Mouse (Mus musculus) midbrain, embryonic 13.5 days (tissue): ENCODE measurements around the gene Stk32b. TPM values are rescaled to one million over a fixed set of nuclear protein-coding genes. Genes with fewer than 3 reads are reported as not detected.

Experiments used
- ATAC-seq: fragments of 200-750 bp; cut with Nextera tagmentation; 2 replicates; pipeline ENCODE4 v1.8.0; 2017; ENCODE audit warnings: mild to moderate bottlenecking, moderate TSS enrichment, moderate library complexity
- H3K27ac ChIP-seq: fragments of 300-500 bp; sonication (generic); 2 replicates; pipeline ENCODE4 v1.5.1; 2015; ENCODE audit warnings: inconsistent platforms, mild to moderate bottlenecking, moderate library complexity
- H3K27me3 ChIP-seq: fragments of 300-500 bp; sonication (generic); 2 replicates; pipeline ENCODE4 v1.6.1; 2015; ENCODE audit warnings: mild to moderate bottlenecking, inconsistent platforms
- H3K36me3 ChIP-seq: fragments of 300-500 bp; sonication (generic); 2 replicates; pipeline ENCODE4 v1.6.1; 2015; ENCODE audit warnings: mild to moderate bottlenecking, inconsistent platforms
- H3K4me1 ChIP-seq: fragments of 300-500 bp; sonication (generic); replicated peaks from 2 replicates; pipeline ENCODE4 v1.6.1; 2015; ENCODE audit warnings: inconsistent platforms
- H3K4me2 ChIP-seq: fragments of 300-500 bp; sonication (generic); replicated peaks from 2 replicates; pipeline ENCODE4 v1.6.1; 2015; ENCODE audit warnings: moderate library complexity, mild to moderate bottlenecking, inconsistent platforms
- H3K4me3 ChIP-seq: fragments of 300-500 bp; sonication (generic); replicated peaks from 2 replicates; pipeline ENCODE4 v1.5.1; 2015; ENCODE audit warnings: mild to moderate bottlenecking, inconsistent platforms
- H3K9ac ChIP-seq: fragments of 300-500 bp; sonication (generic); replicated peaks from 2 replicates; pipeline ENCODE4 v1.6.1; 2015; ENCODE audit warnings: mild to moderate bottlenecking, inconsistent platforms
- H3K9me3 ChIP-seq: fragments of 300-500 bp; sonication (generic); 2 replicates; pipeline ENCODE4 v1.6.1; 2016; ENCODE audit warnings: mild to moderate bottlenecking, inconsistent platforms
- WGBS: fragments of 180-500 bp; shearing (Covaris S2); methylation state at CpG from one replicate; pipeline ENCODE4 v1.1.7; 2015; 5-methylcytosine and 5-hydroxymethylcytosine counted together
- polyA plus RNA-seq: library from polyadenylated mRNA; unstranded; fragments of >200 nt; fragmentation: Nextera tagmentation; extraction: Ambion mirVana; gene quantifications from 2 replicates; pipeline ENCODE4 v1.2.1, GENCODE M21; 2015

Stk32b gene
- polyA plus RNA-seq, 1 experiment from 2014 or later = 17.3 TPM

- H3K9me3 ChIP-seq = no peaks in the 10 kb centered on the region
- no peak overlapping the region for H3K9ac ChIP-seq
- ATAC-seq = no peak
- H3K4me3 ChIP-seq = no peak overlapping the region
- H3K27ac ChIP-seq = no peak overlapping the region
- no peaks in the 10 kb centered on the region for H3K36me3 ChIP-seq
- no peak overlapping the region for H3K4me2 ChIP-seq
- H3K4me1 ChIP-seq = peaks cover 6% of the 10 kb centered on the region; the same call in 1 of the 2 replicates
- H3K27me3 ChIP-seq = peaks cover 21% of the 10 kb centered on the region
- 35% methylated on average over 6 of the region's 6 CpGs for WGBS
Observed at GRCm38 (mm10) chr5:37720670-37721069, 3.7 kb upstream of the Stk32b start.

- under 1% methylated on average over 14 of the region's 14 CpGs for WGBS
- H3K9me3 ChIP-seq = no peaks in the 10 kb centered on the region
- no peaks in the 10 kb centered on the region for H3K36me3 ChIP-seq
- H3K27ac ChIP-seq = peak overlapping the region; percentile 72
- H3K4me3 ChIP-seq = peak overlapping the region; percentile 55
- ATAC-seq = peak; percentile 78
- peak overlapping the region; percentile 71 for H3K9ac ChIP-seq
- H3K27me3 ChIP-seq = peaks cover 28% of the 10 kb centered on the region
- peak overlapping the region; percentile 67 for H3K4me2 ChIP-seq
- peaks cover 15% of the 10 kb centered on the region; the same call in 1 of the 2 replicates for H3K4me1 ChIP-seq
Observed at GRCm38 (mm10) chr5:37717384-37717963, 503 bp upstream of the Stk32b start.

GRCm38 (mm10) chr5:37709257-37709904, 7.6 kb downstream of the Stk32b start:
- H3K4me3 ChIP-seq = no peak overlapping the region
- no peak for ATAC-seq
- 89% methylated on average over 5 of the region's 5 CpGs for WGBS
- H3K9me3 ChIP-seq = peaks cover 7% of the 10 kb centered on the region; the same call in 1 of the 2 replicates
- H3K27ac ChIP-seq = no peak overlapping the region
- H3K36me3 ChIP-seq = no peaks in the 10 kb centered on the region
- H3K9ac ChIP-seq = no peak overlapping the region
- H3K4me2 ChIP-seq = no peak overlapping the region
- H3K4me1 ChIP-seq = 0 out of 2 replicates have a peak, but pooled peaks cover 5% of the 10 kb centered on the region
- H3K27me3 ChIP-seq = no peaks in the 10 kb centered on the region; the same call in 1 of the 2 replicates

GRCm38 (mm10) chr5:37708124-37708523, 8.8 kb downstream of the Stk32b start:
- no peak for ATAC-seq
- no peaks in the 10 kb centered on the region for H3K36me3 ChIP-seq
- H3K9ac ChIP-seq = no peak overlapping the region
- H3K27me3 ChIP-seq = no peaks in the 10 kb centered on the region
- WGBS = 65% methylated on average over 3 of the region's 3 CpGs
- peaks cover 7% of the 10 kb centered on the region; the same call in 1 of the 2 replicates for H3K9me3 ChIP-seq
- no peak overlapping the region for H3K4me3 ChIP-seq
- no peak overlapping the region for H3K27ac ChIP-seq
- no peak overlapping the region for H3K4me2 ChIP-seq
- no peaks in the 10 kb centered on the region for H3K4me1 ChIP-seq

- H3K4me3 ChIP-seq = no peak overlapping the region
- H3K27me3 ChIP-seq = no peaks in the 10 kb centered on the region
- peaks cover 7% of the 10 kb centered on the region; the same call in 1 of the 2 replicates for H3K9me3 ChIP-seq
- no peak overlapping the region for H3K4me2 ChIP-seq
- no peak overlapping the region for H3K27ac ChIP-seq
- no peaks in the 10 kb centered on the region for H3K4me1 ChIP-seq
- H3K36me3 ChIP-seq = no peaks in the 10 kb centered on the region
- peak; percentile 50; the same call in 1 of the 2 replicates for ATAC-seq
- no peak overlapping the region for H3K9ac ChIP-seq
- WGBS = 68% methylated on average over 2 of the region's 2 CpGs
Observed at GRCm38 (mm10) chr5:37704962-37705361, 12.0 kb downstream of the Stk32b start.

GRCm38 (mm10) chr5:37699757-37700156, 17.2 kb downstream of the Stk32b start:
- H3K4me2 ChIP-seq = no peak overlapping the region
- H3K27me3 ChIP-seq = no peaks in the 10 kb centered on the region
- WGBS = 75% methylated on average over 12 of the region's 12 CpGs
- H3K36me3 ChIP-seq = no peaks in the 10 kb centered on the region
- no peaks in the 10 kb centered on the region for H3K9me3 ChIP-seq
- no peak overlapping the region for H3K27ac ChIP-seq
- H3K4me3 ChIP-seq = no peak overlapping the region
- ATAC-seq = no peak
- peaks cover 14% of the 10 kb centered on the region for H3K4me1 ChIP-seq
- H3K9ac ChIP-seq = no peak overlapping the region

GRCm38 (mm10) chr5:37697286-37697685, 19.7 kb downstream of the Stk32b start:
- 93% methylated on average over 7 of the region's 7 CpGs for WGBS
- peaks cover 14% of the 10 kb centered on the region for H3K4me1 ChIP-seq

GRCm38 (mm10) chr5:37695773-37696172, 21.2 kb downstream of the Stk32b start:
- Histone ChIP-seq H3K9me3 (no peaks in the 10 kb centered on the region), H3K9ac (no peak overlapping the region), H3K27ac (no peak overlapping the region), H3K36me3 (no peaks in the 10 kb centered on the region), H3K27me3 (no peaks in the 10 kb centered on the region), H3K4me1 (peaks cover 14% of the 10 kb centered on the region), H3K4me3 (no peak overlapping the region), H3K4me2 (no peak overlapping the region)
- 14% methylated on average over 4 of the region's 4 CpGs for WGBS
- ATAC-seq = 0 out of 2 replicates have a peak, but pooled peaks have one; percentile 60

More at GRCm38 (mm10) chr5:37697286-37697685, 19.7 kb downstream of the Stk32b start:
- no peaks in the 10 kb centered on the region for H3K27me3 ChIP-seq
- no peak overlapping the region for H3K27ac ChIP-seq
- no peak for ATAC-seq
- no peaks in the 10 kb centered on the region for H3K36me3 ChIP-seq
- no peak overlapping the region for H3K4me3 ChIP-seq
- no peaks in the 10 kb centered on the region for H3K9me3 ChIP-seq
- H3K9ac ChIP-seq = no peak overlapping the region
- no peak overlapping the region for H3K4me2 ChIP-seq

GRCm38 (mm10) chr5:37692759-37693158, 24.2 kb downstream of the Stk32b start:
- ATAC-seq = no peak
- Histone ChIP-seq H3K4me2 (no peak overlapping the region), H3K9me3 (no peaks in the 10 kb centered on the region), H3K36me3 (no peaks in the 10 kb centered on the region), H3K27me3 (no peaks in the 10 kb centered on the region), H3K9ac (no peak overlapping the region), H3K4me3 (no peak overlapping the region), H3K27ac (no peak overlapping the region), H3K4me1 (peaks cover 14% of the 10 kb centered on the region)
- WGBS = 89% methylated on average over 3 of the region's 3 CpGs

- Histone ChIP-seq H3K9me3 (no peaks in the 10 kb centered on the region), H3K4me3 (no peak overlapping the region), H3K9ac (no peak overlapping the region), H3K4me1 (no peaks in the 10 kb centered on the region), H3K4me2 (no peak overlapping the region), H3K36me3 (no peaks in the 10 kb centered on the region), H3K27me3 (no peaks in the 10 kb centered on the region), H3K27ac (no peak overlapping the region)
- WGBS = 91% methylated on average over 7 of the region's 7 CpGs
- ATAC-seq = no peak
Observed at GRCm38 (mm10) chr5:37670781-37671180, 46.2 kb downstream of the Stk32b start.

- ATAC-seq = no peak
- no peak overlapping the region for H3K27ac ChIP-seq
- 77% methylated on average over 3 of the region's 3 CpGs for WGBS
Observed at GRCm38 (mm10) chr5:37664962-37665361, 52.0 kb downstream of the Stk32b start.

GRCm38 (mm10) chr5:37659177-37659576, 57.8 kb downstream of the Stk32b start:
- no peaks in the 10 kb centered on the region for H3K36me3 ChIP-seq
- no peak overlapping the region for H3K9ac ChIP-seq
- H3K4me3 ChIP-seq = no peak overlapping the region
- no peak overlapping the region for H3K4me2 ChIP-seq
- no peaks in the 10 kb centered on the region for H3K9me3 ChIP-seq
- no peaks in the 10 kb centered on the region for H3K27me3 ChIP-seq
- ATAC-seq = no peak
- H3K27ac ChIP-seq = no peak overlapping the region
- peaks cover 8% of the 10 kb centered on the region for H3K4me1 ChIP-seq
- WGBS = 49% methylated on average over 4 of the region's 4 CpGs

More at GRCm38 (mm10) chr5:37664962-37665361, 52.0 kb downstream of the Stk32b start:
- H3K27me3 ChIP-seq = no peaks in the 10 kb centered on the region
- no peak overlapping the region for H3K4me3 ChIP-seq
- H3K4me1 ChIP-seq = no peaks in the 10 kb centered on the region
- H3K9ac ChIP-seq = no peak overlapping the region
- no peak overlapping the region for H3K4me2 ChIP-seq
- no peaks in the 10 kb centered on the region for H3K36me3 ChIP-seq
- no peaks in the 10 kb centered on the region for H3K9me3 ChIP-seq
